Mouse (Mus musculus): ENCODE data around the gene Nt5c2.

DNA sequence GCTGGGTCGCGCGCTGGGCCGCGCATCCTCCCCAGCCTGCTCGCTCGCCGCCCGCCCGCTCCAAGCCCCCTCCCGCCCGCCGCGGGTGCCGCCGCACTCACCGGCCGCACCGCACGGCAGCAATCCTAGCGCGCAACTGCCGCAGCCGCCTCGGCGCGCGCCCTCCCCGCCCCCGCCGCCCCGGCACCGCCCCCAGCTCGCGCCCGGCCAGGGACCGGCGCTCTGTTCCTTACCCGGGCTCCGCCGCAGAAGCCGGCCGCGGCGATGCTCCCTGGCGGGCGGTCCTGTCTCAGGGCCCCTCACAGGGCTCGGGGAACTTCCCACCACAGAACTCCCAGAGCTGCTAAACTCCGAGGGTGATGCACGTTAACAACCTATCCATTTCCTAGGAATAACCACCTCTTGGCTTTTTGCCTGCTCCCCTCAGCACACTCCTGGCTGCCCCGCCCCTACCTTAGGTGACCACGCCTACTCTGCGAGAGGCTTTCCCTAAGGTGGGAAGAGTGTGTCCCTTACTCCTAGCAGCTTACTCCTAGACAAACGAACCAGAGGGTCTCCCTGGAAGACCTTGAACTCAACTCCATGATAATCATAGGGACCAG is 52.7 kb downstream of the Nt5c2 start:
- TF ChIP-seq CTCF (IDR thresholded peaks at IDR 0.05; ENCODE audit: low read depth) (no peak), EP300 (IDR thresholded peaks at IDR 0.05; ENCODE audit: low read depth) (0 out of 2 replicates have a peak, but pooled peaks have one; percentile 14)

Data from liver, postnatal 0 days (tissue).